Mouse (Mus musculus): ENCODE measurements around the gene Spdye4a.
"Not testable (repeated sequence)": the region's sequence is repeated elsewhere in the genome, so short reads cannot be mapped to it uniquely, and the experiment has no call there.

Gene Spdye4a

DNA sequence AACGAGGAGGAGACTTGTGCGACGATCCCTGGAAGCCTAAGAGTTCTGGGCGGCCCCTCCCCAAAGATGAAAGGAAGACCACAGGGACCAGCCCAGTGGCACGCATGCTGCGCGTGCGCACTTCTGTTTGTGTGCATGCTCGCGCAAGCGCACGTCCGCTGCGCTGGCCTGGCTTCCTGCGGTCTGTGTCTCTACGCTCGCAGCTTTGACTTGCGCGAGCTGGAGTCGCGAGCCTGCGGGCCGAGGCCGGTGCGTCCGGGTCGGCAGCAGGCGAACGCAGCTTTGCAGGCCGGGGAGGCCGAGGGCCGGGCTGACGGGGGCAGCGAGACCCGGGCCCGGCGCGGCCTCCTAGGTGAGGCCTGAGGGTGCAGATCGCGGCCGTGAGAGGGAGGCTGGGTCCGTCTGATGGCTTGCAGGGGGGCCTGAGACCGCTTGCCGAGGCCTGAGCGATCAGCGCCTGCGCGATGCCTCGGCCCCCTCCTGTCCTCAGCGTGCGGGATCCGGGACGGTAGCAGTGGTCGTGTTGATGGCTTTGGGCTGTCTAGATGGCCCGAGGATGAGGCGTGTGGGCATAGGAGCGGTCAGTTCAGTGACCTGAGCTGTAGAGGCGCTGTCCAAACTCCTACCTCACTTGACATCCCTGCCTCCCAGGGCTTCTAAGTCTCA lies 8.5 kb upstream of the Spdye4a start, which contains the start of gene Zfp12:
Gene Zfp12 (plus strand): TSS at position 136 of the 666 bp plus-strand sequence.
- CTCF ChIA-PET, result no interaction called here

DNA sequence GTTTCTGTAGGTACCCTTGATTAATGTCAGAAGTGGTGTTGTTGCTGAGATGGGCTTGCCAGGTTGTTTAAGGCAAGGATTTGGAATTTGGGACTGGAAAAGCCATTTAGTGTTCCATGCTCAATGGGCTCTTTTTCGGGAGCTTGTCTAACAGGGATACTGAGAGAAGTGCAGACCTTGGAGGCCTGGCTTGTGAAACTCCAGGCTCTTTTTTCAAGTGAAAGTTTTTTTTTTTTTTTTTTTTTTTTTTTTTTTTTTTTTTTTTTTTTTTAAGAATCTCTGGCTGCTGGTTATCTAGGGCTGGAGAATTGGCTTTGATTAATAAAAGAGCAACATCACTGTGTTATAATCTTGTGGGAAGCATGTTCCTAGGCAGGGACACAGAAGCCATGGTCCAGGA lies 4.4 kb downstream of the Spdye4a start:
- CTCF ChIA-PET, result no interaction called here

DNA sequence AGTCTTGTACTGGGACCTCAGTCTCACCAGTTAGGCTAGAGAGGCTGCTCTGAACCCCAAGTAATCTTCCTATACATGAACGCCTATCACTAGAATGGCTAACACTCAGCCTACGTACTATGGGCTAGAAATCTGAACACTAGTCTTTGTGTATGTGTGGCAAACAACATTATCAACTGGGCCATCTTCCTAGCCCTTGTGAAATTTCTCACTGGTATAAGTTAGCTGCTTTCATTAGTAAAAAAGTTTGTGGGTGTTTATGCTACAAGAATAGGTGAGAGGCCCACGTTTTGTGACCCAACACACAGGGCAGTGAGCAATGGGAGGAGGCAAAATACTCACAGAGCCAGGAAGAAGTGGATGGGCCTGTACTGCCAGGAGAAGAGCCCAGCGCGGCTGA lies 5.7 kb downstream of the Spdye4a start:
- CTCF ChIA-PET, result no interaction called here

DNA sequence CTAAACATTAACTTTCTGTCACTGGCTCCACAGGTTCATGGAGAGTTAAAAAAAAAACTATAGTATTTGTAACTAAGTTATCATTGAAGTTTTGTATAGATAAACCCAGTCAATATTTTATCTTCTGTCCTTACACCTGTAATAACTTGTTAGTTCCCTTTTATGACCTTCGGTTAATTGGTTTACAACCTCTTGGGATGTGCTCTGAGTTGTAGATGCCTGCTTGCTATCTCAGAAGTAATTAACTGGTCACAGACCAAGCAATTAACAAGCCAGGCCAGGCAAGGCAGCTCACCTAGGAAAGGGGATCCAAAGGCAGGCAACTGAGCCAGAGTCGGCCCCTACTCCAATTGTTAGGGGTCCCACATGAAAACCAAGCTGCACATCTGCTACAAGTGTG lies 12.9 kb downstream of the Spdye4a start:
- CTCF ChIA-PET, result no interaction called here

DNA sequence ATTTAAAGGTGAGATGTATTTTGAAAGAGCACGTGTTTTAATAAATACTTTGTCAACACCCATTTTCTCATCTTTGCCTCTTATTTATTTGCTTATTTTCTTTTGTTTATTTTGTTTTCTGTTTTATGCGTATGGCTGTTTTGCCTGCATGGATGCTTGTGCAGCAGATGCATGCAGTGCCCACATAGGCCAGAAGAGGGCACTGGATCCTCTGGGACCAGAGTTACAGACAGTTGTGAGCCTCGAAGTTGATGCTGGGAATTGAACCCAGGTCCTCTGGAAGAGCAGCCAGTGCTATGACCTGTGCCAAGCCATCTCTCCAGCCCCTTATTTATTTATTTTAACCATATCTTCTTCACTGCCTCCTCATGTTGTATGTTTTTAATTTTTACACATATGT lies 21.7 kb downstream of the Spdye4a start:
- CTCF ChIA-PET, result no interaction called here

DNA sequence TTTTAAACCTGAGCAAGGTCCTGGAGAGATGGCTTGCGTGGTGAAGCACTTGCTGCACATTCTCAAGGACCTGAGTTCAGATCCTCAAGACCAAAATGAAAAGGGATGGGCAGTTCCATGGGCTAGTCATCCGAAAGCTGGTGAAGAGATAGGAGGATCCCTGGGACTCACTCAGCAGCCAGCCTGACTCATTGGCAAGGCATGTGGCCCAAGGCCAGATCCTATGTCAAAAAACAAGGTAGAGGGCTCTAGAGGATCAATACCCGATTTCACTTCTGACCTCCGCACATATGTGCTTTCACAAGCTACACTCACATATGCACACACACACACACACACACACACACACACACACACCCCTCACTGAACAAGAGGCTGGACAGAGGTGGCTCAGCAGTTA lies 30.2 kb downstream of the Spdye4a start:
- CTCF ChIA-PET, result no interaction called here

DNA sequence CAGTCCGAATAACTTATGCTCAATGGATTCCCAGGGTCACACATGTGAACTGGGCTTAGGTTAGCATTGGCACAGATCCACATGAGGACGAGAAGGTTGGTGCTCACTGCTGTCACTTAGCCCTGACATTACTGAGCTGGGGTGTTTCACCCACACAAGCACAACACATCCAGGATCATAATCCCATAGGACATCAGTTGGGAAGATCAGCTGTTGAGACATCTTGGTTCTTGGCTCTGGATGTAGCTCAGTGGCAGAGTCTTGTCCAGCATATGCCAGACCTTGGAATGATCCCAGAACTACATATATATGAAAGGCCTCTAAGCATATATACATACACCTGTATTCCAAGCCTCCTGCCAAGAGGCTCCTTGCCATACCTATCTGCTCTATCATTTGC lies 31.5 kb downstream of the Spdye4a start:
- CTCF ChIA-PET, result no interaction called here

DNA sequence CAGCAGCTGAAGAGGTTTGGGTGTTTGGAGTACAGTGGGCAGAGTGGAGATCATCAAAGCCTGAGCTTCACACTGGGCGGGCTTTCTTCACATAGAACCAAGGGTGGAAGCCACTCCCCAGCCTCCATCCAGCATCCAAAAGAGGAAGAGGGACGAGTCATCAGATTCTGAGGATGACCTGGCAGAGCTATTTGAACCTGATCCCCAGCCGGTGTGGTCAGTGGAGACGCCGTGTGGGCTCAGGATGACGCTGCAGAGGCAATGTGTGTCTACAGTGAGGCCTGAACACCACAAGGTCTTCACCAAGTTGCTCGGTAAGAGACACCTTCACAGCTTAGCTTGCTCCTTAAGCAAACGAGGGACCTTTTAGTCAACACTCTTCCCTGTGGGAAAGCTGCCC lies 31.9 kb downstream of the Spdye4a start:
- CTCF ChIA-PET, result not testable (repeated sequence)

DNA sequence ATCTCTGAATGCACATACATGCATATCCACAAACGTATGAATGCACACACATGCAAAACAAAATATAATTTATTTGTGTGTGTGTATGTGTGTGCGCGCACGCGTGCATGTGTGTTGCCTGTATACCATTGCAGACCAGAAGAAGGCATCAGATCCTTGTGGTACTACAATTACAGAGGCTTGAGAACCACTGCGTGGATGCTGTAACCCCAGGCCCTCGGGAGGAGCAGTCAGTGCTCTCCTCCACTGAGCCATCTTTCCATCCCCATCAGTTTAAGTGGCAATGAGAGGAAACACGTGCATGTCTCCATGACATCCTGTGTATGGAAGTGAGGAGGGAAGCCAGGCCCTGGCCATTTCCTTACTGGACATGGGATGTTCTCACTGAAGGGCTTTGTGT lies 33.9 kb downstream of the Spdye4a start:
- CTCF ChIA-PET, result no interaction called here

DNA sequence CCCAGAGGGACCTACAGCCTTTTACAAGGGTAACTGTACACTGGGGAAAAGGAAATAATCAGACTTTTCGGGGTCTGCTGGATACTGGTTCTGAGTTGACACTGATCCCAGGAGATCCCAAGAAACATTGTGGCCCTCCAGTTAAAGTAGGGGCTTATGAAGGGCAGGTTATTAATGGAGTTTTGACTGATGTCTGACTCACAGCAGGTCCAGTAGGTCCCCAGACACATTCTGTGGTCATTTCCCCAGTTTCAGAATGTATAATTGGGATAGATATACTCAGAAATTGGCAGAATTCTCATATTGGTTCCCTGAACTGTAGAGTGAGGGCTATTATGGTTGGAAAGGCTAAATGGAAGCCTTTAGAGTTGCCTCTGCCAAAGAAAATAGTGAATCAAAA lies 38.7 kb downstream of the Spdye4a start:
- CTCF ChIA-PET, result not testable (repeated sequence)

DNA sequence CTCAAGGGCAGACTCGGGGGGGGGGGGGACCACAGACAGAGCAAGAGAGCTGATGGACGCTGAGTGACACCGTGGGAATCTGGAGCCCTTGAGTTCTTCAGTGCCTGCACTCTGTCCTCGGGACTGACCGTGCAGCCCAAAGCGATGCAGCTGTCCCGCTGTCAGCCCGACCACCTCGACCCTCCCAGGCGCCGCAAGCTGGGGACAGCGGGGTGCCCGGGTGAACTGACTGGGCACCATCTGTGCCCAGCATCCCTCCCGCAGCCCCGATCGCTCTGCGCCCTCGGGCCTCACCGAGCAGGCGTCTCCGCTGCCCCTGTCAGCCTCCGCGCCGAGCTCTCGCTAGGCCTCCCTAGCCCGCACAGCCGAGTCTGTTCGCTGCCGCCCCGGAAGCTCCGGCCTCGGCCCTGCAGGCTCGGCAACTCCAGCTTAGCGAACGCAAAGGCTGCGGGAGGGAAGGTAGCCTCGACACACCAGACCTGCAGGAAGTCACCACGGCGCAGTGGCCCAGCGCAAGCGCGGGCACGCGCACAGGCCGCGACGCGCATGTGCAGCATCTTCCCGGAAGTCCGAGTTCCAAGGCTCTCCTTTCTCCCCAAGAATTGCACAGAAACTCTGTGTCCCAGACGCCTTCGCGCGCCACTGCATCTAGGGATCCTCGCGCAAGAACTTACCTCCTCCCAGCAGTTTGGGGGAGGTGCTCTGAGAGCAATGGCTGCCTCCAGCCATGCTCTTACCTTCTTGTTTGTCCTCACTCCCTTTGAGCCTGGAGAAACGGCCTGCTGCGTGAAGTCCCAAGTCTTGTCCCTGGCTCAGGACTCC lies 46.2 kb downstream of the Spdye4a start, which contains the start of the genes Rbak and Spdye4b:
Gene Rbak (minus strand): TSS at position 521 of the 822 bp plus-strand sequence.
Gene Spdye4b (plus strand): TSS at position 763 of the 822 bp plus-strand sequence.
- CTCF ChIA-PET, result no interaction called here

DNA sequence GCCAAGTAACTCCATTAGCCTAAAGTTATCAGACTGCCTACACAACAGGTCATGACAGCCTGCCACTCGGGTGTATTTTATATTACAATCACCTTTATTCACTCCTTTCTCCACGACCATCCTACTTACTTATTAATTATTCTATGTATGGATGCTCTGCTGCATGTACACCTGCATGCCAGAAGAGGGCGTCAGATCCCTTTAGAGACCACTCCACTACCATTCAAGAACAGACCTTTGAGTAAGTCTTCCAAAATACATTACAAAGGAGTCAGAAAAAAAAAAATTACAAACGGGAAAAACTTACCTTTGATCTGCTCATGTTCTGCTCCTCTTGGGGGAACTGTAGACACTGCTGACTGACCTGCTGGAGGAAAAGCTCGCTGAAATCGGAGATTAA lies 47.5 kb downstream of the Spdye4a start:
- CTCF ChIA-PET, result no interaction called here

DNA sequence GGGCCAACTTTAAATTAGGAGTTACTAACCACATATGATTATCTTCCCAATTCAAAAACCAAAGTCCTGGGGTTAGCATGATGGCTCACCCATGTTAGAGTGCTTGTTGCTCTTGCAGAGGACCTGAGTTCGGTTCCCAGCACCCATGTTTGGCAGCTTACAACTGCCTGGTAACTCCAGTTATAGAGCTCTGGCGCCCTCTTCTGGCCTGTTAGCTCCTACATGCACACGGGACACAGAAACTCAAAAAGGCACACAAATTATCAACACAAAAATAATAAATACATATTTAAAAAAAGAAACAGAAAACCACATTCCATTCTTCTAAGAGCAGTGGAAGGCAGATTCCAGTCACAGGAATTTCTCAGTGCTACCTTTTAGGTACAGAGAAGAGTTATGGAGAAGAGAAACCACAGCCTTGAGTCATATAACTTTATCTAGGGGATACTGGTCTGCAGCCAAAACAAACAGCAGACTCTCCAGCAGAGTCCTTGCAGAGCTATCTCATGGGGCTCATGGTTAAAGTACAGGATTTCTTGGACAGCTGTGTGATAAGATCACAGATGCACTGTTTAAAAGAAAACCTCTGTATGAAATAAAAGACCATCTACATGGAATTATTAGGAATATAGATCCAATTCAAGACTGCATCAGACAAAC lies 49.0 kb downstream of the Spdye4a start:
- CTCF ChIA-PET, result no interaction called here

DNA sequence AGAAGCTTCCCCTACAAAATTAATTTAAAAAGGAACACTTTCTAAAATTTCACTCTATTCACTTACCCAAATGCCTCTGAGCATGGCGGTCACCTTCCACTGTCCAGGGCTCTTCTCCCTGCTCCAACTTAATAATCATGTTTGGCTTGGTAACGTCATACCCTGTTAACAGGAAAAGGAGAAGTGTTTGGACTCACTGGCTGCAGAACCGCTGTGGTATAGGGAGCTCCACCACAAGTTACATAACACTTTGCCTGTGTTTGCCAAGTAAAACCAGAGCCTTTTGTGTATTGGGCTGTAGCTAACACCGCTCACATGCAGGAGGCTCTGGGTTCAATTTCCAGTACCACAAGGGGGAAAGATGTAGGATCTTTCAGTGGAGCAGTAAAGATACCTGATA lies 50.7 kb downstream of the Spdye4a start:
- CTCF ChIA-PET, result no interaction called here
